Mouse (Mus musculus) layer of hippocampus, adult 11-12 months (tissue): ENCODE results near the gene Arhgef1.

Experiments
- DNase-seq: peaks from one replicate; pipeline ENCODE4 v3.0.0; 2022; ENCODE audit warnings: low spot score

Arhgef1 gene

GRCm38 (mm10) chr7:24944257-24944950 lies 41.7 kb downstream of the Arhgef1 start, which contains the start of gene Gm4881:
TSS of gene Gm4881 (minus strand) at chr7:24944494.
- no peak for DNase-seq

GRCm38 (mm10) chr7:24947316-24948048 lies 44.8 kb downstream of the Arhgef1 start:
- no peak for DNase-seq

- no peak for DNase-seq
Measured at GRCm38 (mm10) chr7:24948774-24949173, 46.1 kb downstream of the Arhgef1 start.

- peak; percentile 64 for DNase-seq
Measured at GRCm38 (mm10) chr7:24949958-24950623, 47.4 kb downstream of the Arhgef1 start.

GRCm38 (mm10) chr7:24953966-24954365 lies 51.3 kb downstream of the Arhgef1 start:
- no peak for DNase-seq

- no peak for DNase-seq
Measured at GRCm38 (mm10) chr7:24954450-24954849, 51.7 kb downstream of the Arhgef1 start.

GRCm38 (mm10) chr7:24955226-24955625 lies 52.5 kb downstream of the Arhgef1 start:
- no peak for DNase-seq

- no peak for DNase-seq
Measured at GRCm38 (mm10) chr7:24964288-24964687, 61.6 kb downstream of the Arhgef1 start.

GRCm38 (mm10) chr7:24964897-24965535 lies 62.3 kb downstream of the Arhgef1 start:
- peak; percentile 89 for DNase-seq

- DNase-seq = no peak
Measured at GRCm38 (mm10) chr7:24967966-24968365, 65.3 kb downstream of the Arhgef1 start.

- DNase-seq = no peak
Measured at GRCm38 (mm10) chr7:24968463-24968862, 65.8 kb downstream of the Arhgef1 start.

GRCm38 (mm10) chr7:24969805-24970204 lies 67.1 kb downstream of the Arhgef1 start:
- DNase-seq = peak; percentile 68

GRCm38 (mm10) chr7:24970341-24970740 lies 67.6 kb downstream of the Arhgef1 start:
- DNase-seq = no peak

- DNase-seq = no peak
Measured at GRCm38 (mm10) chr7:24971261-24971971, 68.7 kb downstream of the Arhgef1 start.

GRCm38 (mm10) chr7:24971972-24972893 lies 69.5 kb downstream of the Arhgef1 start, which contains the start of gene Rabac1:
TSS of gene Rabac1 (minus strand) at chr7:24972754.
- DNase-seq = peak; percentile 95

GRCm38 (mm10) chr7:24973208-24973607 lies 70.5 kb downstream of the Arhgef1 start:
- no peak for DNase-seq

GRCm38 (mm10) chr7:24973902-24974301 lies 71.2 kb downstream of the Arhgef1 start:
- DNase-seq = no peak

GRCm38 (mm10) chr7:24974893-24975595 lies 72.3 kb downstream of the Arhgef1 start:
- no peak for DNase-seq
